Mouse (Mus musculus) adrenal gland, postnatal 25 days (tissue): ENCODE data around the gene Gdpd5. TPM values are rescaled to one million over a fixed set of nuclear protein-coding genes. Genes with fewer than 3 reads are reported as not detected.

Experiments used
- DNase-seq: peaks from one replicate; pipeline ENCODE4 v3.0.0; 2021; ENCODE audit warnings: mixed read lengths
- long read RNA-seq: library from polyadenylated mRNA; stranded (forward); transcript quantifications from one replicate; pipeline ENCODE4 v2.0.0, GENCODE M21; 2021
- total RNA-seq: library from RNA; stranded (reverse); gene quantifications from 2 replicates; pipeline ENCODE4 v1.2.3, GENCODE M21; 2021

The Gdpd5 gene
- total RNA-seq, result 4.9 and 9.9 TPM in 2 replicates
- long read RNA-seq, full-length matches to known transcripts, result 5 of 12 reads
- long read RNA-seq, partial matches to known transcripts, result 1 of 12 reads
- long read RNA-seq, other reads (novel, unspliced or antisense), result 6 of 12 reads

GRCm38 (mm10) chr7:99381214-99382087 lies at the start of gene Gdpd5:
TSS of gene Gdpd5 (plus strand) at chr7:99381414.
- peak; percentile 100 for DNase-seq

GRCm38 (mm10) chr7:99332774-99333480 lies 48.3 kb upstream of the Gdpd5 start:
- peak; percentile 90 for DNase-seq

GRCm38 (mm10) chr7:99340736-99341135 lies 40.5 kb upstream of the Gdpd5 start:
- no peak for DNase-seq

- no peak for DNase-seq
These were observed 37.6 kb upstream of the Gdpd5 start for GRCm38 (mm10) chr7:99343577-99343976.

- no peak for DNase-seq
These were observed 33.9 kb upstream of the Gdpd5 start for GRCm38 (mm10) chr7:99347268-99347667.

GRCm38 (mm10) chr7:99348883-99349282 lies 32.3 kb upstream of the Gdpd5 start:
- DNase-seq, result no peak

- DNase-seq, result no peak
These were observed 31.2 kb upstream of the Gdpd5 start for GRCm38 (mm10) chr7:99349782-99350720.

GRCm38 (mm10) chr7:99351104-99351801 lies 30.0 kb upstream of the Gdpd5 start:
- DNase-seq, result peak; percentile 54

GRCm38 (mm10) chr7:99351802-99352517 lies 29.3 kb upstream of the Gdpd5 start:
- peak; percentile 21 for DNase-seq

- peak; percentile 88 for DNase-seq
These were observed 28.5 kb upstream of the Gdpd5 start, which contains the start of gene Serpinh1 for GRCm38 (mm10) chr7:99352526-99353400. TSS of gene Serpinh1 (minus strand) at chr7:99353239.

- peak; percentile 77 for DNase-seq
These were observed 25.5 kb upstream of the Gdpd5 start for GRCm38 (mm10) chr7:99355731-99356131.

GRCm38 (mm10) chr7:99356244-99356930 lies 24.8 kb upstream of the Gdpd5 start:
- DNase-seq, result peak; percentile 50

GRCm38 (mm10) chr7:99357201-99357600 lies 24.0 kb upstream of the Gdpd5 start:
- peak; percentile 89 for DNase-seq

GRCm38 (mm10) chr7:99358371-99358770 lies 22.8 kb upstream of the Gdpd5 start:
- no peak for DNase-seq

GRCm38 (mm10) chr7:99360021-99360802 lies 21.0 kb upstream of the Gdpd5 start:
- DNase-seq, result peak; percentile 34

GRCm38 (mm10) chr7:99360803-99361414 lies 20.3 kb upstream of the Gdpd5 start:
- DNase-seq, result no peak

GRCm38 (mm10) chr7:99362137-99362536 lies 19.1 kb upstream of the Gdpd5 start:
- DNase-seq, result no peak

GRCm38 (mm10) chr7:99365069-99365468 lies 16.1 kb upstream of the Gdpd5 start:
- DNase-seq, result peak; percentile 61
